Mouse (Mus musculus) ES-Bruce4 (cell line): ENCODE data around the gene Sohlh2.

Source experiments
- CTCF ChIP-seq: IDR thresholded peaks from one replicate; pipeline ENCODE4 v1.8.1; 2011; ENCODE audit warnings: low read depth, low read length
- EP300 ChIP-seq: IDR thresholded peaks from 2 replicates; pipeline ENCODE4 v1.6.1; 2011; ENCODE audit warnings: low read depth, low read length; ENCODE audit not compliant: insufficient read depth
- POLR2A ChIP-seq: IDR thresholded peaks from one replicate; pipeline ENCODE4 v1.8.1; 2011; ENCODE audit warnings: low read length; ENCODE audit not compliant: insufficient read depth

DNA sequence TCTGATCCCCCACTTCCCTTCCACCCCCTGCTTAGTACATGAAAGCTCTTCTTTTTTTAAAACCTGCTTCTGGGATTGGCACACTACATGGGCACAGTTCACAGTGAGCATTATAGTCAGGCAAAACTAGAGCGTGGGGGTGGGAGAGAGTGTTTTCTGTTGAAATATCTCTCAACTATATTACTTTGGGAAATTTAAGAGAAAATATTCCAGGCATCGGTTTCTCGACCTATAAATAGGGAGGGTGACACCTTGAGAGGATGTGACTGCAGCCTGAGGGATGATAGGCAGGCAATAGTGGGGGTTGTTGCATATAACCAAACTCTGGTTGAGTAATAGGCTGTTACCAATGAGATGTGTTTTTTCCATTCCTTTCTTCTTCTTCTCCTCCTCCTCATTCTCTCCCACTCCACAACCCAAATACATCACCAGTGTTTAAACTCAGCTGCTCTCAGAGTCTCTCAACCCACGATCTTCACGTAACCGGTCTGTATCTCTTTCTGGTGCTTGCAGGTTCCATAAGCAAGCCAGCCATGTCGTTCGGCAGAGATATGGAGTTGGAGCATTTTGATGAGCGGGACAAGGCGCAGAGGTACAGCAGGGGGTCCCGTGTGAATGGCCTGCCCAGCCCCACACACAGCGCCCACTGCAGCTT, 64.9 kb downstream of the Sohlh2 start:
- TF ChIP-seq EP300 (no peak), CTCF (no peak), POLR2A (no peak)
